In genomic region chr15:97705211-97706050, GRCm38 (mm10) we compare ENCODE assay signal across 8 mouse cellular contexts. TPM values are rescaled to one million over a fixed set of nuclear protein-coding genes. Genes with fewer than 3 reads are reported as not detected.
DNase-seq lines count a peak whose midpoint lies in the region; ATAC-seq and TF ChIP-seq lines count a peak whose summit lies in the region.

Gene Rpap3, minus strand, starts transcription at chr15:97705825.

- ATAC-seq in forebrain, embryonic 16.5 days = peak; percentile 96
- ATAC-seq in neutrophil, adult 5-6 weeks (ENCODE audit: extremely low read depth, insufficient number of reproducible peaks, low FRiP score, poor library complexity, severe bottlenecking) = peak; percentile 67

- H3K4me3 ChIP-seq in MEL (ENCODE audit: control insufficient read depth in 1 of 2, insufficient read depth in 1 of 2, low read depth in 2 of 2, low read length in 2 of 2) = peak within 1 kb of the TSS; percentile 63 to 78
- H3K4me3 ChIP-seq in forebrain, embryonic 16.5 days (replicated peaks; ENCODE audit: low read length) = peak within 1 kb of the TSS; percentile 97
- H3K4me3 ChIP-seq in layer of hippocampus, adult 2 months = peak within 1 kb of the TSS; percentile 65
- H3K4me3 ChIP-seq in lung, adult 2 months (replicated peaks; ENCODE audit: extremely low read depth, low read depth, low read length) = peak within 1 kb of the TSS; percentile 83

- no peak for TF ChIP-seq CTCF in MEL (IDR thresholded peaks at IDR 0.05 in 2 of 3, conservative IDR thresholded peaks at IDR 0.05 in 1 of 3; ENCODE audit: control insufficient read depth in 1 of 3, insufficient read depth in 1 of 3, low read depth in 2 of 3, low read length in 3 of 3, poor library complexity in 1 of 3, severe bottlenecking in 1 of 3)
- 0 out of 2 replicates have a peak, but pooled peaks have one; percentile 2 for TF ChIP-seq CTCF in layer of hippocampus, adult 2 months (conservative IDR thresholded peaks at IDR 0.05)
- no peak for TF ChIP-seq CTCF in lung, adult 2 months (IDR thresholded peaks at IDR 0.05; ENCODE audit: insufficient read depth, low read length)

- peak within 1 kb of the TSS; percentile 80 for H3K27ac ChIP-seq in MEL (ENCODE audit: control insufficient read depth, low read depth, low read length)
- peak within 1 kb of the TSS; percentile 44 for H3K27ac ChIP-seq in forebrain, embryonic 16.5 days (ENCODE audit: low read length)
- peak within 1 kb of the TSS; percentile 86 for H3K27ac ChIP-seq in layer of hippocampus, adult 2 months

- peak within 1 kb of the TSS; percentile 87 for H3K4me2 ChIP-seq in forebrain, embryonic 16.5 days (ENCODE audit: low read length)

- H3K9ac ChIP-seq in MEL (ENCODE audit: control insufficient read depth, low read depth, low read length, poor library complexity, severe bottlenecking) = peak within 1 kb of the TSS; percentile 79
- H3K9ac ChIP-seq in forebrain, embryonic 16.5 days (replicated peaks; ENCODE audit: low read depth, low read length) = peak within 1 kb of the TSS; percentile 97

- TF ChIP-seq POLR2A in MEL (IDR thresholded peaks at IDR 0.05; ENCODE audit: control insufficient read depth in 1 of 2, insufficient read depth in 1 of 2, low read depth in 1 of 2, low read length in 2 of 2, poor library complexity in 1 of 2) = peak; percentile 93 to 99
- peak; percentile 80; the same call in 1 of the 2 replicates for TF ChIP-seq POLR2A in lung, adult 2 months (IDR thresholded peaks at IDR 0.05; ENCODE audit: borderline replicate concordance, extremely low read depth, low read depth, low read length)

- H3K36me3 ChIP-seq in MEL (ENCODE audit: control insufficient read depth in 1 of 2, insufficient read depth in 2 of 2, low read length in 2 of 2) = peaks cover 6 to 8% of the 10 kb centered on the region in 2 experiments
- H3K36me3 ChIP-seq in forebrain, embryonic 16.5 days (ENCODE audit: control insufficient read depth, insufficient read depth) = peaks cover 3% of the 10 kb centered on the region

- peaks cover 0 to 1% of the 10 kb centered on the region in 2 experiments; a peak in 1 of 4 replicates for H3K27me3 ChIP-seq in MEL (ENCODE audit: control insufficient read depth in 1 of 2, insufficient read depth in 2 of 2, low read length in 2 of 2)
- no peaks in the 10 kb centered on the region for H3K27me3 ChIP-seq in forebrain, embryonic 16.5 days (replicated peaks; ENCODE audit: control insufficient read depth, insufficient read depth, low read length)

- H3K4me1 ChIP-seq in MEL (ENCODE audit: control insufficient read depth in 1 of 2, insufficient read depth in 2 of 2, low read length in 2 of 2) = peaks cover 0 to 15% of the 10 kb centered on the region in 2 experiments; a peak in 3 of 4 replicates
- peaks cover 12% of the 10 kb centered on the region for H3K4me1 ChIP-seq in forebrain, embryonic 16.5 days (replicated peaks; ENCODE audit: control insufficient read depth, insufficient read depth, low read length)
- H3K4me1 ChIP-seq in lung, adult 2 months (ENCODE audit: control insufficient read depth, insufficient read depth, low read length) = peaks cover 5% of the 10 kb centered on the region

- intact Hi-C loops in heart, postnatal 36 days (cut with DNase I) = loop anchor here (2.0 kb wide), 1 partner anchor 33 kb away; no protein-coding TSS in a partner anchor

- under 1% methylated on average over 71 of the region's 71 CpGs for WGBS in forebrain, embryonic 16.5 days
- 1% methylated on average over 71 of the region's 71 CpGs for WGBS in lung, adult 2 months

- TF ChIP-seq EP300 in MEL (IDR thresholded peaks at IDR 0.05; ENCODE audit: low read depth in 1 of 2, low read length in 2 of 2) = no peak

- H3K9me3 ChIP-seq in MEL (replicated peaks; ENCODE audit: insufficient read depth, low read length) = no peaks in the 10 kb centered on the region
- H3K9me3 ChIP-seq in forebrain, embryonic 16.5 days (ENCODE audit: control insufficient read depth, low read length) = no peaks in the 10 kb centered on the region

- H3K79me2 ChIP-seq in MEL (ENCODE audit: control insufficient read depth, insufficient read depth, low read length, poor library complexity) = peaks cover 25% of the 10 kb centered on the region

- no peak for TF ChIP-seq RAD21 in MEL (IDR thresholded peaks at IDR 0.05; ENCODE audit: low read depth, low read length)

- peak; percentile 97 for DNase-seq in MEL (ENCODE audit: low read depth, low spot score)
- DNase-seq in cerebellum, adult 18-20 months = peak; percentile 89 to 92
- DNase-seq in heart, postnatal 36 days = peak; percentile 89
- peak; percentile 86 to 88 for DNase-seq in layer of hippocampus, adult 2 months (ENCODE audit: low spot score in 2 of 2)
- peak; percentile 85 for DNase-seq in lung, adult 2 months
- DNase-seq in testis, postnatal 14 days (ENCODE audit: low spot score) = peak; percentile 86

TF ChIP-seq in MEL, 35 proteins besides CTCF, POLR2A, EP300 and RAD21:
- TF ChIP-seq E2F4 (IDR thresholded peaks at IDR 0.05; ENCODE audit: borderline replicate concordance, low read depth, low read length) (peak; percentile 56; the same call in 1 of the 2 replicates), NRF1 (IDR thresholded peaks at IDR 0.05; ENCODE audit: insufficient read depth, low read depth, low read length, poor library complexity, severe bottlenecking) (peak; percentile 93), ETS1 (IDR thresholded peaks at IDR 0.05; ENCODE audit: low read depth, low read length) (0 out of 2 replicates have a peak, but pooled peaks have one; percentile 3), SMC3 (IDR thresholded peaks at IDR 0.05; ENCODE audit: low read depth, low read length) (peak; percentile 1; the same call in 1 of the 2 replicates), TAL1 (IDR thresholded peaks at IDR 0.05; ENCODE audit: low read length) (no peak), POLR2AphosphoS2 (IDR thresholded peaks at IDR 0.05; ENCODE audit: low read length) (peak; percentile 98), BHLHE40 (IDR thresholded peaks at IDR 0.05; ENCODE audit: borderline replicate concordance, low read depth, low read length) (no peak), JUND (IDR thresholded peaks at IDR 0.05; ENCODE audit: low read depth, low read length) (no peak), RCOR1 (IDR thresholded peaks at IDR 0.05; ENCODE audit: low read depth, low read length) (no peak), TCF12 (IDR thresholded peaks at IDR 0.05; ENCODE audit: low read depth, low read length) (peak; percentile 87), MYB (IDR thresholded peaks at IDR 0.05; ENCODE audit: low read depth, low read length) (no peak), TBP (IDR thresholded peaks at IDR 0.05; ENCODE audit: low read depth, low read length) (peak; percentile 92), NELFE (IDR thresholded peaks at IDR 0.05; ENCODE audit: low read depth, low read length) (peak; percentile 98), MAX (IDR thresholded peaks at IDR 0.05; ENCODE audit: low read length) (peak; percentile 72), POLR2AphosphoS5 (IDR thresholded peaks at IDR 0.05; ENCODE audit: borderline replicate concordance, low read depth, low read length) (peak; percentile 21; the same call in 1 of the 2 replicates), ZMIZ1 (IDR thresholded peaks at IDR 0.05; ENCODE audit: low read depth, low read length) (peak; percentile 86), USF1 (IDR thresholded peaks at IDR 0.05; ENCODE audit: low read depth, low read length) (no peak), ELF1 (IDR thresholded peaks at IDR 0.05; ENCODE audit: low read depth, low read length) (peak; percentile 60; the same call in 1 of the 2 replicates), MYC (IDR thresholded peaks at IDR 0.05; ENCODE audit: low read depth, low read length) (peak; percentile 72; the same call in 1 of the 2 replicates), CHD1 (IDR thresholded peaks at IDR 0.05; ENCODE audit: low read depth, low read length) (no peak), MXI1 (IDR thresholded peaks at IDR 0.05; ENCODE audit: low read depth, low read length) (peak; percentile 94), SIN3A (IDR thresholded peaks at IDR 0.05; ENCODE audit: low read length) (peak; percentile 95), MAFK (IDR thresholded peaks at IDR 0.05; ENCODE audit: borderline replicate concordance, low read depth, low read length) (no peak), HCFC1 (IDR thresholded peaks at IDR 0.05; ENCODE audit: low read depth, low read length) (peak; percentile 88), CHD2 (IDR thresholded peaks at IDR 0.05; ENCODE audit: low read length) (no peak), KAT2A (conservative IDR thresholded peaks at IDR 0.05; ENCODE audit: low read depth, low read length) (peak; percentile 58; the same call in 1 of the 2 replicates), GATA1 (IDR thresholded peaks at IDR 0.05; ENCODE audit: low read depth, low read length) (no peak), UBTF (IDR thresholded peaks at IDR 0.05; ENCODE audit: borderline replicate concordance, insufficient read depth, low read depth, low read length) (no peak), USF2 (IDR thresholded peaks at IDR 0.05; ENCODE audit: borderline replicate concordance in 1 of 2, insufficient read depth in 1 of 2, low read depth in 1 of 2, low read length in 2 of 2) (no peak), MAZ (IDR thresholded peaks at IDR 0.05; ENCODE audit: low read depth, low read length) (peak; percentile 67; the same call in 1 of the 2 replicates), MEF2A (IDR thresholded peaks at IDR 0.05; ENCODE audit: extremely low read depth, insufficient replicate concordance, low read depth, low read length, poor library complexity, severe bottlenecking) (no peak), GABPA (IDR thresholded peaks at IDR 0.05; ENCODE audit: low read depth, low read length) (no peak; the same call in 1 of the 2 replicates), ZNF384 (IDR thresholded peaks at IDR 0.05; ENCODE audit: low read depth, low read length) (no peak), ZKSCAN1 (IDR thresholded peaks at IDR 0.05; ENCODE audit: low read depth, low read length) (no peak), ZC3H11A (IDR thresholded peaks at IDR 0.05; ENCODE audit: low read depth, low read length) (no peak)
TF ChIP-seq in MEL: peak in this region for 18.

RNA-seq across cellular contexts. Expression of gene Rpap3, which starts in this region (rescaled TPM):
- total RNA-seq in MEL (2012; rRNA removed) = 84.4 and 85.7 TPM in 2 replicates
- polyA plus RNA-seq in MEL (2012; ENCODE audit: insufficient read depth in 1 of 2, insufficient read length in 2 of 2, low read depth in 1 of 2, low replicate concordance in 2 of 2, missing spikeins in 1 of 2) = 10 to 100 TPM; 85.7 to 98.4 TPM
- polyA plus RNA-seq in forebrain, embryonic 16.5 days (2015; fragmentation: Nextera tagmentation; extraction: Ambion mirVana) = 31.7 and 35.5 TPM in 2 replicates
- total RNA-seq in heart, postnatal 36 days (2021) = 10 to 100 TPM; 13.1 to 15.7 TPM
- 10 to 100 TPM; 25.6 to 25.9 TPM for total RNA-seq in layer of hippocampus, adult 2 months (2021)
- polyA plus RNA-seq in lung, adult 2 months (2012; rRNA removed) = 3.1 and 5.0 TPM in 2 replicates
- 18.3 and 22.7 TPM in 2 replicates for total RNA-seq in neutrophil, adult 5-6 weeks (2017)

Comparison
In these comparisons a context has a peak if more than half of its experiments do, and no peak if none do; other contexts are left out.
1. Peak in every context shown above with its lines: DNase-seq, ATAC-seq, H3K4me3 ChIP-seq and H3K27ac ChIP-seq.